Mouse (Mus musculus): Measurements from ENCODE around the gene Sin3b. TPM values are rescaled to one million over a fixed set of nuclear protein-coding genes. Genes with fewer than 3 reads are reported as not detected.

The Sin3b gene
- 177 and 178 TPM in 2 replicates for polyA plus RNA-seq (2012; rRNA removed; ENCODE audit: low replicate concordance)

DNA sequence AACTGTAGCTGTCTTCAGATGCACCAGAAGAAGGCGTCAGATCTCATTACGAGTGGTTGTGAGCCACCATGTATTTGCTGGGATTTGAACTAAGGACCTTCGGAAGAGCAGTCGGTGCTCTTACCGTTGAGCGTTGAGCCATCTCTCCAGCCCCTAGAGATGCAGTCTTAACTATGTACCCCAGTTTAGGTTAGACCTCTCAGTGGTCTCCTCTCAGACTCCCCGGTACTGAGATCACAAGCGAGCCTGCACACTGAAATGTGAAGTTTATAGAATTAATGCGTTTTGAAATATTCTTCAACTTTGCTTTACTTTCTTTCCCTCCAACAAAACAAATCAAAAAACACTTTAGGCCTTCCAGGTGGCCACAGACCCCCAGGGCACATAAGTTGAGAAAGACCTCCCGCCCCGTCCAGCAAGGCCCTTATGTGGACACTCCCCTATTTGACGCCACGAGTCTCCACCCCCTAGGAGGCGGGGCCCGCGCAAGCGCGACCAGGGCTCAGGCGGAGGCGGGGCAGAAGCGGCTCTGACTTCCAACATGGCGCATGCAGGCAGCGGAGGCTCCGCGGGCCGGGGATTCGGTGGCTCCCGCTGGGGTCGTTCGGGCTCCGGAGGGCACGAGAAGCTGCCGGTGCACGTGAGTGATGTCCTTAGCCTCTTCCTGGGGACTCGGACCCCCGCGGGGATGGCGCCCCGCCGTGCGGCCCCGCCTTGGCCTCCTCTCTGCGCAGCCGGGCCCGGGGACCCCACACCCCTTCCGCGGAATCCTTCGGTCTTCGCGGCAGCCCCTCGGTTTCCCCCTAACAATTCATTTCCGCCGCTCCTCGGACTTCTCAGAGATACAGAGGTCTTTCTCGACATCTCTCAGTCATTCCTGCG, at the start of gene Sin3b:
Gene Sin3b (plus strand): TSS at position 517 of the 882 bp plus-strand sequence.

DNA sequence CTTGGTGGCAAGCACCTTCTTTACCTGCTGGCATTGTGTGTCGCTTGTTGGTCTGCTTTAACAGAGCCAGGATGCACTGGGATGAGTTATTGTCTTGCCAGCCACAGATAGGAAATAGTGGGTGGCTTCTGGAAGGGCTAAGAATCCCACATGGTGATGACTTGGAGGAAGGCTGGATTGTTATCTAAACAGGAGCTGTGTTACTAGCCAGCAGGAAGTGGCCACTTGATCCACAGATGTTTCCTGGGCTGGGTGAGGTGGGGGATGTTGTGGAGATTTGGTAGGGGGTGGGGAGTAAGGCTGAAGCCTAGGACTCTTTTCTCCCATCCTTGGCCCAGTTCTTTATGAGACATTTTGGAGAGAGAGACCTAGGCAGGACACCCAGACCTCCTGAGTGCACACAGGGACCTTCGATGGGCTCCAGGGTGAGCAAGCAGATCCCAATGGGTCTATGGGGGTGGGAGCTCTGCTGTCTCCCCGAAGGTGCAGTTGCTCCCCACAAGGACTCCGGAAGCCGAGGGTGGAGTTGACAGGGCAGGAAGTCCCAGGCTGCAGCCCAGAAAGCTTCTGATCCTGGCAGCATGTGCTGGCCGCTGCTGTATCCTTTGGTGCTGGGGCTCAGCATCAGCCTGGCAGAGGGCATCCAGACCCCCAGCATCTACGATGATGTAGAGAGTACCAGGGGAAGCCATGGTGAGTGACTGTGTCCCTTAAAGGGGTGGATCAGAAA, 38.4 kb downstream of the Sin3b start, which contains the start of gene F2rl3:
Gene F2rl3 (plus strand): TSS at position 559 of the 730 bp plus-strand sequence.

Other genes with a start within 250 kb of the Sin3b start
- gene Cherp, start 248.1 kb upstream of the Sin3b start, polyA plus RNA-seq (2012; rRNA removed; ENCODE audit: low replicate concordance): 32.7 and 63.7 TPM in 2 replicates
- 57.5 and 72.3 TPM in 2 replicates for gene Slc35e1, start 230.7 kb upstream of the Sin3b start, polyA plus RNA-seq (2012; rRNA removed; ENCODE audit: low replicate concordance)
- gene Med26, start 175.0 kb upstream of the Sin3b start, polyA plus RNA-seq (2012; rRNA removed; ENCODE audit: low replicate concordance): 6.7 and 13.7 TPM in 2 replicates
- 41.0 and 55.8 TPM in 2 replicates for gene Smim7, start 152.2 kb upstream of the Sin3b start, polyA plus RNA-seq (2012; rRNA removed; ENCODE audit: low replicate concordance)
- gene Tmem38a, start 151.2 kb upstream of the Sin3b start, polyA plus RNA-seq (2012; rRNA removed; ENCODE audit: low replicate concordance): 13.1 and 36.4 TPM in 2 replicates
- 0.06 and 0.90 TPM in 2 replicates for gene Nwd1, start 76.6 kb upstream of the Sin3b start, polyA plus RNA-seq (2012; rRNA removed; ENCODE audit: low replicate concordance)
- gene F2rl3, start 38.6 kb downstream of the Sin3b start, polyA plus RNA-seq (2012; rRNA removed; ENCODE audit: low replicate concordance): 5.8 and 7.8 TPM in 2 replicates